Mouse (Mus musculus): Measurements from ENCODE around the gene H2-DMb2. TPM values are rescaled to one million over a fixed set of nuclear protein-coding genes. Genes with fewer than 3 reads are reported as not detected.

H2-DMb2 gene
- total and polyA plus RNA-seq, 3 experiments = 0.77 to 1.5 TPM; not detected in 1

DNA sequence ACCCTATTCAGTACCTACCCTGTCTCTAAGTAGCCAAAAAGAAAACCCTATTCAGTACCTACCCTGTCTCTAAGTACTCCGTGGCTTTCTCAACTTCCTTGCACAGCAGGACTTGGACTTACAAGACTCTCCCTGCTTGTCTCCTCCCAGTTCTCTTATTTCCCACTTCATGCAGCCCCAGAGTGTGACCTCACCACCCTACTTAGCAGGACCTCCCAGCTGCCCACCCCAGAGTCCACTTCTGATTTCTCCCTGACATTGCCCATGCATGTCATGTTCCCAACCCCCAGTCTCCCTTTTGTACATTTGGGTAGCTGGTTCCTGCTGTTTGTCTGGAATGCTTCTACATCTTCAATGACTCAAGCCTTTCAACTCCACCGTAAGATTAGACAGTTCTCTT is 19.6 kb upstream of the H2-DMb2 start (continued):
- TF ChIP-seq TCF12 (IDR thresholded peaks at IDR 0.05; ENCODE audit: low read depth, low read length) = no peak

DNA sequence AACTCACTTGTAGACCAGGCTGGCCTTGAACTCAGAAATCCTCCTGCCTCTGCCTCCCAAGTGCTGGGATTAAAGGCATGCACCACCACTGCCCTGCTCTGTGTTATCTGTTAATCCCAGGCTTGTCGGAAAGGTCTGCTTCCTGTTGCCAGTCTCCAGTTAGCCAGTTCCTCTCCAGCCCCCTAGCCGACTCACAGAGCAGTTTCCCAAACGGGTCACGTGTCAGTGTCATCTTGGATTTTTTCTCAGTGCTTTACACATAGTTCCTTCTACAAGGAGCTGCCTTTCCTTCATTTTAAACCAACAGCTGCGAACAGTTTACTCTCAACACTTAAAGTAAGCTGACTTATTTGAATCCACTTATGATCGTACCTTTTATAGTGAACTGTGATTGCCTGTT is 18.5 kb upstream of the H2-DMb2 start:
- Histone ChIP-seq H3K27ac (ENCODE audit: control insufficient read depth, low read depth, low read length) (no peak overlapping the region), H3K36me3 (ENCODE audit: control insufficient read depth in 1 of 2, insufficient read depth in 2 of 2, low read length in 2 of 2) (peaks cover 0 to 11% of the 10 kb centered on the region in 2 experiments; a peak in 2 of 4 replicates), H3K9me3 (replicated peaks; ENCODE audit: insufficient read depth, low read length) (no peaks in the 10 kb centered on the region), H3K9ac (ENCODE audit: control insufficient read depth, low read depth, low read length, poor library complexity, severe bottlenecking) (no peak overlapping the region), H3K79me2 (ENCODE audit: control insufficient read depth, insufficient read depth, low read length, poor library complexity) (peaks cover 41% of the 10 kb centered on the region), H3K27me3 (ENCODE audit: control insufficient read depth in 1 of 2, insufficient read depth in 2 of 2, low read length in 2 of 2) (no peaks in the 10 kb centered on the region), H3K4me1 (ENCODE audit: control insufficient read depth in 1 of 2, insufficient read depth in 2 of 2, low read length in 2 of 2) (peaks cover 3 to 23% of the 10 kb centered on the region in 2 experiments), H3K4me3 (ENCODE audit: control insufficient read depth in 1 of 2, insufficient read depth in 1 of 2, low read depth in 2 of 2, low read length in 2 of 2) (no peak overlapping the region)
- TF ChIP-seq POLR2A (IDR thresholded peaks at IDR 0.05; ENCODE audit: control insufficient read depth in 1 of 2, insufficient read depth in 1 of 2, low read depth in 1 of 2, low read length in 2 of 2, poor library complexity in 1 of 2) = 0 out of 4 replicates have a peak, but pooled peaks of 1 of the 2 experiments have one; percentile 20
- TF ChIP-seq RCOR1 (IDR thresholded peaks at IDR 0.05; ENCODE audit: low read depth, low read length) = no peak
- peak; percentile 60 for TF ChIP-seq USF1 (IDR thresholded peaks at IDR 0.05; ENCODE audit: low read depth, low read length)
- no peak for TF ChIP-seq MAFK (IDR thresholded peaks at IDR 0.05; ENCODE audit: borderline replicate concordance, low read depth, low read length)
- TF ChIP-seq TAL1 (IDR thresholded peaks at IDR 0.05; ENCODE audit: low read length) = peak; percentile 31; the same call in 1 of the 2 replicates
- DNase-seq (ENCODE audit: low read depth, low spot score) = peak; percentile 59

- no peak for TF ChIP-seq GATA1 (IDR thresholded peaks at IDR 0.05; ENCODE audit: low read depth, low read length)
- TF ChIP-seq CHD2 (IDR thresholded peaks at IDR 0.05; ENCODE audit: low read length) = no peak
- TF ChIP-seq TAL1 (IDR thresholded peaks at IDR 0.05; ENCODE audit: low read length) = no peak
- TF ChIP-seq POLR2AphosphoS2 (IDR thresholded peaks at IDR 0.05; ENCODE audit: low read length) = no peak
- no peak for TF ChIP-seq HCFC1 (IDR thresholded peaks at IDR 0.05; ENCODE audit: low read depth, low read length)
- TF ChIP-seq NELFE (IDR thresholded peaks at IDR 0.05; ENCODE audit: low read depth, low read length) = no peak
- TF ChIP-seq POLR2AphosphoS5 (IDR thresholded peaks at IDR 0.05; ENCODE audit: borderline replicate concordance, low read depth, low read length) = no peak
- no peak for TF ChIP-seq KAT2A (conservative IDR thresholded peaks at IDR 0.05; ENCODE audit: low read depth, low read length)
- TF ChIP-seq ZC3H11A (IDR thresholded peaks at IDR 0.05; ENCODE audit: low read depth, low read length) = no peak
- H3K27me3 ChIP-seq (ENCODE audit: control insufficient read depth in 1 of 2, insufficient read depth in 2 of 2, low read length in 2 of 2) = no peaks in the 10 kb centered on the region
- H3K36me3 ChIP-seq (ENCODE audit: control insufficient read depth in 1 of 2, insufficient read depth in 2 of 2, low read length in 2 of 2) = peaks cover 0 to 11% of the 10 kb centered on the region in 2 experiments; a peak in 2 of 4 replicates
- H3K4me3 ChIP-seq (ENCODE audit: control insufficient read depth in 1 of 2, insufficient read depth in 1 of 2, low read depth in 2 of 2, low read length in 2 of 2) = no peak overlapping the region
- DNase-seq (ENCODE audit: low read depth, low spot score) = no peak
- no peak overlapping the region for H3K27ac ChIP-seq (ENCODE audit: control insufficient read depth, low read depth, low read length)
- peaks cover 19% of the 10 kb centered on the region for H3K79me2 ChIP-seq (ENCODE audit: control insufficient read depth, insufficient read depth, low read length, poor library complexity)
- no peak overlapping the region for H3K9ac ChIP-seq (ENCODE audit: control insufficient read depth, low read depth, low read length, poor library complexity, severe bottlenecking)
- H3K4me1 ChIP-seq (ENCODE audit: control insufficient read depth in 1 of 2, insufficient read depth in 2 of 2, low read length in 2 of 2) = peaks cover 3 to 23% of the 10 kb centered on the region in 2 experiments
- no peaks in the 10 kb centered on the region for H3K9me3 ChIP-seq (replicated peaks; ENCODE audit: insufficient read depth, low read length)
Observed at GRCm38 (mm10) chr17:34126826-34127420, 16.2 kb upstream of the H2-DMb2 start.
